Mouse (Mus musculus) neural tube, embryonic 10.5 days (tissue): ENCODE data around the gene Ptgis.

ENCODE experiments used
- DNase-seq: peaks from one replicate; pipeline ENCODE4 v3.0.0-alpha.2; 2017; ENCODE audit warnings: low spot score; ENCODE audit errors: extremely low spot score

Ptgis gene

GRCm38 (mm10) chr2:167263040-167263810 is 22.8 kb upstream of the Ptgis start:
- no peak for DNase-seq

GRCm38 (mm10) chr2:167262433-167262832 is 22.0 kb upstream of the Ptgis start:
- DNase-seq: no peak

GRCm38 (mm10) chr2:167261106-167261505 is 20.7 kb upstream of the Ptgis start:
- DNase-seq: no peak

- no peak for DNase-seq
Measured at GRCm38 (mm10) chr2:167257790-167258189, 17.4 kb upstream of the Ptgis start.

GRCm38 (mm10) chr2:167254808-167255207 is 14.4 kb upstream of the Ptgis start:
- DNase-seq: no peak

- DNase-seq: no peak
Measured at GRCm38 (mm10) chr2:167254185-167254584, 13.8 kb upstream of the Ptgis start.

GRCm38 (mm10) chr2:167253476-167253875 is 13.1 kb upstream of the Ptgis start:
- DNase-seq: no peak

GRCm38 (mm10) chr2:167252057-167252687 is 11.8 kb upstream of the Ptgis start:
- DNase-seq: no peak

- DNase-seq: no peak
Measured at GRCm38 (mm10) chr2:167250736-167251337, 10.4 kb upstream of the Ptgis start.

- no peak for DNase-seq
Measured at GRCm38 (mm10) chr2:167250003-167250735, 9.8 kb upstream of the Ptgis start.

- no peak for DNase-seq
Measured at GRCm38 (mm10) chr2:167249591-167249990, 9.2 kb upstream of the Ptgis start.

- DNase-seq: no peak
Measured at GRCm38 (mm10) chr2:167247823-167248222, 7.4 kb upstream of the Ptgis start.

GRCm38 (mm10) chr2:167246704-167247103 is 6.3 kb upstream of the Ptgis start:
- no peak for DNase-seq

- DNase-seq: no peak
Measured at GRCm38 (mm10) chr2:167244892-167245291, 4.5 kb upstream of the Ptgis start.

GRCm38 (mm10) chr2:167243831-167244563 is 3.6 kb upstream of the Ptgis start:
- no peak for DNase-seq

GRCm38 (mm10) chr2:167239262-167239661 is 1.1 kb downstream of the Ptgis start:
- DNase-seq: peak; percentile 40

GRCm38 (mm10) chr2:167237224-167237623 is 3.2 kb downstream of the Ptgis start:
- DNase-seq: no peak

- no peak for DNase-seq
Measured at GRCm38 (mm10) chr2:167236174-167236573, 4.2 kb downstream of the Ptgis start.

- DNase-seq: no peak
Measured at GRCm38 (mm10) chr2:167235338-167236018, 4.9 kb downstream of the Ptgis start.

- no peak for DNase-seq
Measured at GRCm38 (mm10) chr2:167233771-167234170, 6.6 kb downstream of the Ptgis start.

- DNase-seq: no peak
Measured at GRCm38 (mm10) chr2:167233009-167233335, 7.4 kb downstream of the Ptgis start.
